Mouse (Mus musculus): ENCODE measurements around the gene Smyd3. TPM values are rescaled to one million over a fixed set of nuclear protein-coding genes. Genes with fewer than 3 reads are reported as not detected.

Gene Smyd3
- polyA plus RNA-seq, 1 experiment from 2014 or later = 18.9 TPM

GRCm38 (mm10) chr1:179361481-179362466 is 156.1 kb downstream of the Smyd3 start:
- H3K4me3 ChIP-seq (replicated peaks; ENCODE audit: low read length) = no peak overlapping the region
- no peak overlapping the region for H3K4me2 ChIP-seq (ENCODE audit: low read depth, low read length)
- no peak for ATAC-seq (ENCODE audit: insufficient read depth, low FRiP score)
- 68% methylated on average over 8 of the region's 8 CpGs for WGBS
- no peaks in the 10 kb centered on the region for H3K9me3 ChIP-seq (replicated peaks; ENCODE audit: control insufficient read depth, low read length)
- H3K27me3 ChIP-seq (ENCODE audit: control insufficient read depth, insufficient read depth, low read length) = no peaks in the 10 kb centered on the region
- H3K9ac ChIP-seq (ENCODE audit: low read length) = no peak overlapping the region
- H3K4me1 ChIP-seq (ENCODE audit: control insufficient read depth, insufficient read depth, low read length) = no peaks in the 10 kb centered on the region
- no peak overlapping the region for H3K27ac ChIP-seq (ENCODE audit: low read length)
- no peaks in the 10 kb centered on the region for H3K36me3 ChIP-seq (ENCODE audit: control insufficient read depth, insufficient read depth, low read length)

GRCm38 (mm10) chr1:179357111-179357510 is 160.7 kb downstream of the Smyd3 start:
- Histone ChIP-seq H3K27ac (ENCODE audit: low read length) (no peak overlapping the region), H3K36me3 (ENCODE audit: control insufficient read depth, insufficient read depth, low read length) (no peaks in the 10 kb centered on the region), H3K4me1 (ENCODE audit: control insufficient read depth, insufficient read depth, low read length) (no peaks in the 10 kb centered on the region), H3K4me2 (ENCODE audit: low read depth, low read length) (no peak overlapping the region), H3K4me3 (replicated peaks; ENCODE audit: low read length) (no peak overlapping the region), H3K9ac (ENCODE audit: low read length) (no peak overlapping the region), H3K9me3 (replicated peaks; ENCODE audit: control insufficient read depth, low read length) (no peaks in the 10 kb centered on the region), H3K27me3 (ENCODE audit: control insufficient read depth, insufficient read depth, low read length) (no peaks in the 10 kb centered on the region)
- ATAC-seq (ENCODE audit: insufficient read depth, low FRiP score) = no peak
- 78% methylated on average over 2 of the region's 2 CpGs for WGBS

- 78% methylated on average over 6 of the region's 6 CpGs for WGBS
- no peak for ATAC-seq (ENCODE audit: insufficient read depth, low FRiP score)
- Histone ChIP-seq H3K4me3 (replicated peaks; ENCODE audit: low read length) (no peak overlapping the region), H3K9ac (ENCODE audit: low read length) (no peak overlapping the region), H3K27me3 (ENCODE audit: control insufficient read depth, insufficient read depth, low read length) (no peaks in the 10 kb centered on the region), H3K9me3 (replicated peaks; ENCODE audit: control insufficient read depth, low read length) (no peaks in the 10 kb centered on the region), H3K4me1 (ENCODE audit: control insufficient read depth, insufficient read depth, low read length) (no peaks in the 10 kb centered on the region), H3K4me2 (ENCODE audit: low read depth, low read length) (no peak overlapping the region), H3K36me3 (ENCODE audit: control insufficient read depth, insufficient read depth, low read length) (no peaks in the 10 kb centered on the region), H3K27ac (ENCODE audit: low read length) (no peak overlapping the region)
Observed at GRCm38 (mm10) chr1:179354250-179354649, 163.6 kb downstream of the Smyd3 start.

GRCm38 (mm10) chr1:179345318-179345925 is 172.4 kb downstream of the Smyd3 start:
- Histone ChIP-seq H3K27ac (ENCODE audit: low read length) (no peak overlapping the region), H3K9me3 (replicated peaks; ENCODE audit: control insufficient read depth, low read length) (no peaks in the 10 kb centered on the region), H3K4me2 (ENCODE audit: low read depth, low read length) (no peak overlapping the region), H3K9ac (ENCODE audit: low read length) (no peak overlapping the region), H3K4me1 (ENCODE audit: control insufficient read depth, insufficient read depth, low read length) (no peaks in the 10 kb centered on the region), H3K27me3 (ENCODE audit: control insufficient read depth, insufficient read depth, low read length) (no peaks in the 10 kb centered on the region), H3K4me3 (replicated peaks; ENCODE audit: low read length) (no peak overlapping the region), H3K36me3 (ENCODE audit: control insufficient read depth, insufficient read depth, low read length) (no peaks in the 10 kb centered on the region)
- ATAC-seq (ENCODE audit: insufficient read depth, low FRiP score) = no peak
- 43% methylated on average over 2 of the region's 2 CpGs for WGBS

GRCm38 (mm10) chr1:179343426-179343825 is 174.4 kb downstream of the Smyd3 start:
- no peak overlapping the region for H3K4me3 ChIP-seq (replicated peaks; ENCODE audit: low read length)
- ATAC-seq (ENCODE audit: insufficient read depth, low FRiP score) = no peak
- H3K27ac ChIP-seq (ENCODE audit: low read length) = no peak overlapping the region
- no peaks in the 10 kb centered on the region for H3K27me3 ChIP-seq (ENCODE audit: control insufficient read depth, insufficient read depth, low read length)
- H3K4me2 ChIP-seq (ENCODE audit: low read depth, low read length) = no peak overlapping the region
- H3K4me1 ChIP-seq (ENCODE audit: control insufficient read depth, insufficient read depth, low read length) = no peaks in the 10 kb centered on the region
- no peaks in the 10 kb centered on the region for H3K36me3 ChIP-seq (ENCODE audit: control insufficient read depth, insufficient read depth, low read length)
- 92% methylated on average over 17 of the region's 17 CpGs for WGBS
- no peaks in the 10 kb centered on the region for H3K9me3 ChIP-seq (replicated peaks; ENCODE audit: control insufficient read depth, low read length)
- no peak overlapping the region for H3K9ac ChIP-seq (ENCODE audit: low read length)

GRCm38 (mm10) chr1:179341589-179341988 is 176.3 kb downstream of the Smyd3 start:
- Histone ChIP-seq H3K27me3 (ENCODE audit: control insufficient read depth, insufficient read depth, low read length) (no peaks in the 10 kb centered on the region), H3K36me3 (ENCODE audit: control insufficient read depth, insufficient read depth, low read length) (no peaks in the 10 kb centered on the region), H3K4me2 (ENCODE audit: low read depth, low read length) (no peak overlapping the region), H3K27ac (ENCODE audit: low read length) (no peak overlapping the region), H3K4me3 (replicated peaks; ENCODE audit: low read length) (no peak overlapping the region), H3K9me3 (replicated peaks; ENCODE audit: control insufficient read depth, low read length) (no peaks in the 10 kb centered on the region), H3K9ac (ENCODE audit: low read length) (no peak overlapping the region), H3K4me1 (ENCODE audit: control insufficient read depth, insufficient read depth, low read length) (no peaks in the 10 kb centered on the region)
- 79% methylated on average over 1 of the region's 1 CpGs for WGBS
- no peak for ATAC-seq (ENCODE audit: insufficient read depth, low FRiP score)

- Histone ChIP-seq H3K4me2 (ENCODE audit: low read depth, low read length) (no peak overlapping the region), H3K4me3 (replicated peaks; ENCODE audit: low read length) (no peak overlapping the region), H3K27ac (ENCODE audit: low read length) (no peak overlapping the region), H3K36me3 (ENCODE audit: control insufficient read depth, insufficient read depth, low read length) (no peaks in the 10 kb centered on the region), H3K27me3 (ENCODE audit: control insufficient read depth, insufficient read depth, low read length) (no peaks in the 10 kb centered on the region), H3K4me1 (ENCODE audit: control insufficient read depth, insufficient read depth, low read length) (no peaks in the 10 kb centered on the region), H3K9me3 (replicated peaks; ENCODE audit: control insufficient read depth, low read length) (no peaks in the 10 kb centered on the region), H3K9ac (ENCODE audit: low read length) (no peak overlapping the region)
- 90% methylated on average over 3 of the region's 3 CpGs for WGBS
- ATAC-seq (ENCODE audit: insufficient read depth, low FRiP score) = no peak
Observed at GRCm38 (mm10) chr1:179339066-179339465, 178.8 kb downstream of the Smyd3 start.

GRCm38 (mm10) chr1:179337529-179337928 is 180.3 kb downstream of the Smyd3 start:
- H3K4me2 ChIP-seq (ENCODE audit: low read depth, low read length) = no peak overlapping the region
- 85% methylated on average over 5 of the region's 5 CpGs for WGBS
- H3K9ac ChIP-seq (ENCODE audit: low read length) = no peak overlapping the region
- ATAC-seq (ENCODE audit: insufficient read depth, low FRiP score) = no peak
- no peaks in the 10 kb centered on the region for H3K4me1 ChIP-seq (ENCODE audit: control insufficient read depth, insufficient read depth, low read length)
- no peaks in the 10 kb centered on the region for H3K36me3 ChIP-seq (ENCODE audit: control insufficient read depth, insufficient read depth, low read length)
- no peaks in the 10 kb centered on the region for H3K9me3 ChIP-seq (replicated peaks; ENCODE audit: control insufficient read depth, low read length)
- no peak overlapping the region for H3K4me3 ChIP-seq (replicated peaks; ENCODE audit: low read length)
- H3K27me3 ChIP-seq (ENCODE audit: control insufficient read depth, insufficient read depth, low read length) = no peaks in the 10 kb centered on the region
- no peak overlapping the region for H3K27ac ChIP-seq (ENCODE audit: low read length)

GRCm38 (mm10) chr1:179326965-179327308 is 190.9 kb downstream of the Smyd3 start:
- no peak overlapping the region for H3K9ac ChIP-seq (ENCODE audit: low read length)
- no peaks in the 10 kb centered on the region for H3K36me3 ChIP-seq (ENCODE audit: control insufficient read depth, insufficient read depth, low read length)
- H3K4me2 ChIP-seq (ENCODE audit: low read depth, low read length) = no peak overlapping the region
- no peak overlapping the region for H3K27ac ChIP-seq (ENCODE audit: low read length)
- H3K9me3 ChIP-seq (replicated peaks; ENCODE audit: control insufficient read depth, low read length) = no peaks in the 10 kb centered on the region
- no peaks in the 10 kb centered on the region for H3K27me3 ChIP-seq (ENCODE audit: control insufficient read depth, insufficient read depth, low read length)
- no peak overlapping the region for H3K4me3 ChIP-seq (replicated peaks; ENCODE audit: low read length)
- WGBS = 93% methylated on average over 3 of the region's 3 CpGs
- H3K4me1 ChIP-seq (ENCODE audit: control insufficient read depth, insufficient read depth, low read length) = no peaks in the 10 kb centered on the region
- no peak for ATAC-seq (ENCODE audit: insufficient read depth, low FRiP score)

Data from stomach, embryonic 16.5 days (tissue).